Mouse (Mus musculus): ENCODE measurements around the gene Nudt3. TPM values are rescaled to one million over a fixed set of nuclear protein-coding genes. Genes with fewer than 3 reads are reported as not detected.

The Nudt3 gene
- polyA plus RNA-seq, 1 experiment, result 142 TPM

GRCm38 (mm10) chr17:27575116-27575776 lies 48.0 kb downstream of the Nudt3 start:
- Histone ChIP-seq H3K36me3 (ENCODE audit: control insufficient read depth, insufficient read depth) (peaks cover 5% of the 10 kb centered on the region), H3K79me2 (ENCODE audit: control insufficient read depth, insufficient read depth) (no peaks in the 10 kb centered on the region), H3ac (ENCODE audit: control insufficient read depth, insufficient read length) (no peak overlapping the region), H3K4me2 (ENCODE audit: low read depth) (no peak overlapping the region), H3K4me3 (no peak overlapping the region), H3K27me3 (ENCODE audit: control insufficient read depth, insufficient read depth, insufficient read length) (no peaks in the 10 kb centered on the region)
- TF ChIP-seq POLR2AphosphoS2 (IDR thresholded peaks at IDR 0.05; ENCODE audit: insufficient read length, low read depth) (no peak), MYOD1 (IDR thresholded peaks at IDR 0.05; ENCODE audit: control insufficient read depth in 1 of 3, insufficient read length in 2 of 3, low read depth in 2 of 3) (no peak), REST (IDR thresholded peaks at IDR 0.05; ENCODE audit: insufficient read depth, insufficient read length) (no peak)

GRCm38 (mm10) chr17:27574470-27575115 lies 48.7 kb downstream of the Nudt3 start:
- H3K36me3 ChIP-seq (ENCODE audit: control insufficient read depth, insufficient read depth), result peaks cover 5% of the 10 kb centered on the region
- H3ac ChIP-seq (ENCODE audit: control insufficient read depth, insufficient read length), result no peak overlapping the region
- no peaks in the 10 kb centered on the region for H3K27me3 ChIP-seq (ENCODE audit: control insufficient read depth, insufficient read depth, insufficient read length)
- no peak overlapping the region for H3K4me2 ChIP-seq (ENCODE audit: low read depth)
- no peak overlapping the region for H3K4me3 ChIP-seq
- TF ChIP-seq E2F4 (IDR thresholded peaks at IDR 0.05; ENCODE audit: insufficient read depth) (no peak), MYOD1 (IDR thresholded peaks at IDR 0.05; ENCODE audit: control insufficient read depth in 1 of 3, insufficient read length in 2 of 3, low read depth in 2 of 3) (no peak), SRF (IDR thresholded peaks at IDR 0.05; ENCODE audit: control insufficient read depth, insufficient read length, low read depth) (no peak), TCF3 (IDR thresholded peaks at IDR 0.05; ENCODE audit: insufficient read length, low read depth) (no peak), REST (IDR thresholded peaks at IDR 0.05; ENCODE audit: insufficient read depth, insufficient read length) (no peak), POLR2AphosphoS2 (IDR thresholded peaks at IDR 0.05; ENCODE audit: insufficient read length, low read depth) (no peak), USF1 (IDR thresholded peaks at IDR 0.05; ENCODE audit: low read depth) (no peak), MAX (IDR thresholded peaks at IDR 0.05; ENCODE audit: low read depth) (no peak), TCF12 (IDR thresholded peaks at IDR 0.05; ENCODE audit: insufficient read depth, poor library complexity, severe bottlenecking) (no peak)
- no peaks in the 10 kb centered on the region for H3K79me2 ChIP-seq (ENCODE audit: control insufficient read depth, insufficient read depth)

GRCm38 (mm10) chr17:27573772-27574320 lies 49.4 kb downstream of the Nudt3 start:
- no peaks in the 10 kb centered on the region for H3K79me2 ChIP-seq (ENCODE audit: control insufficient read depth, insufficient read depth)
- no peak overlapping the region for H3K4me2 ChIP-seq (ENCODE audit: low read depth)
- peak; percentile 38 for TF ChIP-seq POLR2AphosphoS2 (IDR thresholded peaks at IDR 0.05; ENCODE audit: insufficient read length, low read depth)
- no peak for TF ChIP-seq POLR2A (IDR thresholded peaks at IDR 0.05; ENCODE audit: insufficient read length, low read depth)
- no peaks in the 10 kb centered on the region for H3K27me3 ChIP-seq (ENCODE audit: control insufficient read depth, insufficient read depth, insufficient read length)
- H3K36me3 ChIP-seq (ENCODE audit: control insufficient read depth, insufficient read depth), result peaks cover 3% of the 10 kb centered on the region
- H3ac ChIP-seq (ENCODE audit: control insufficient read depth, insufficient read length), result no peak overlapping the region
- no peak overlapping the region for H3K4me3 ChIP-seq

- Histone ChIP-seq H3K4me2 (ENCODE audit: low read depth) (no peak overlapping the region), H3K79me2 (ENCODE audit: control insufficient read depth, insufficient read depth) (no peaks in the 10 kb centered on the region), H3K27me3 (ENCODE audit: control insufficient read depth, insufficient read depth, insufficient read length) (no peaks in the 10 kb centered on the region), H3ac (ENCODE audit: control insufficient read depth, insufficient read length) (no peak overlapping the region), H3K4me3 (no peak overlapping the region), H3K36me3 (ENCODE audit: control insufficient read depth, insufficient read depth) (peaks cover 3% of the 10 kb centered on the region)
- TF ChIP-seq E2F4 (IDR thresholded peaks at IDR 0.05; ENCODE audit: insufficient read depth) (no peak), USF1 (IDR thresholded peaks at IDR 0.05; ENCODE audit: low read depth) (no peak), MYOD1 (IDR thresholded peaks at IDR 0.05; ENCODE audit: control insufficient read depth in 1 of 3, insufficient read length in 2 of 3, low read depth in 2 of 3) (no peak), MAX (IDR thresholded peaks at IDR 0.05; ENCODE audit: low read depth) (no peak), REST (IDR thresholded peaks at IDR 0.05; ENCODE audit: insufficient read depth, insufficient read length) (no peak), MYOG (IDR thresholded peaks at IDR 0.05; ENCODE audit: control insufficient read depth in 1 of 3, insufficient read depth in 1 of 3, insufficient read length in 2 of 3, low read depth in 2 of 3) (no peak), POLR2AphosphoS2 (IDR thresholded peaks at IDR 0.05; ENCODE audit: insufficient read length, low read depth) (no peak), TCF3 (IDR thresholded peaks at IDR 0.05; ENCODE audit: insufficient read length, low read depth) (no peak), TCF12 (IDR thresholded peaks at IDR 0.05; ENCODE audit: insufficient read depth, poor library complexity, severe bottlenecking) (no peak), CEBPB (IDR thresholded peaks at IDR 0.05; ENCODE audit: insufficient read depth, poor library complexity, severe bottlenecking) (no peak)
Observed at GRCm38 (mm10) chr17:27571315-27571714, 52.0 kb downstream of the Nudt3 start.

GRCm38 (mm10) chr17:27568228-27568627 lies 55.1 kb downstream of the Nudt3 start:
- Histone ChIP-seq H3K4me3 (no peak overlapping the region), H3K4me2 (ENCODE audit: low read depth) (no peak overlapping the region), H3ac (ENCODE audit: control insufficient read depth, insufficient read length) (no peak overlapping the region), H3K27me3 (ENCODE audit: control insufficient read depth, insufficient read depth, insufficient read length) (no peaks in the 10 kb centered on the region), H3K79me2 (ENCODE audit: control insufficient read depth, insufficient read depth) (no peaks in the 10 kb centered on the region), H3K36me3 (ENCODE audit: control insufficient read depth, insufficient read depth) (no peaks in the 10 kb centered on the region)
- TF ChIP-seq TCF12 (IDR thresholded peaks at IDR 0.05; ENCODE audit: insufficient read depth, poor library complexity, severe bottlenecking) (no peak), SRF (IDR thresholded peaks at IDR 0.05; ENCODE audit: control insufficient read depth, insufficient read length, low read depth) (no peak), MYOD1 (IDR thresholded peaks at IDR 0.05; ENCODE audit: control insufficient read depth in 1 of 3, insufficient read length in 2 of 3, low read depth in 2 of 3) (no peak), CEBPB (IDR thresholded peaks at IDR 0.05; ENCODE audit: insufficient read depth, poor library complexity, severe bottlenecking) (no peak), POLR2A (IDR thresholded peaks at IDR 0.05; ENCODE audit: insufficient read length, low read depth) (no peak), E2F4 (IDR thresholded peaks at IDR 0.05; ENCODE audit: insufficient read depth) (no peak), USF1 (IDR thresholded peaks at IDR 0.05; ENCODE audit: low read depth) (no peak), MYOG (IDR thresholded peaks at IDR 0.05; ENCODE audit: control insufficient read depth in 1 of 3, insufficient read depth in 1 of 3, insufficient read length in 2 of 3, low read depth in 2 of 3) (no peak), POLR2AphosphoS2 (IDR thresholded peaks at IDR 0.05; ENCODE audit: insufficient read length, low read depth) (no peak), REST (IDR thresholded peaks at IDR 0.05; ENCODE audit: insufficient read depth, insufficient read length) (no peak), TCF3 (IDR thresholded peaks at IDR 0.05; ENCODE audit: insufficient read length, low read depth) (no peak), MAX (IDR thresholded peaks at IDR 0.05; ENCODE audit: low read depth) (no peak)
